8 mouse cellular contexts compared by ENCODE assay signal in the genomic region with DNA sequence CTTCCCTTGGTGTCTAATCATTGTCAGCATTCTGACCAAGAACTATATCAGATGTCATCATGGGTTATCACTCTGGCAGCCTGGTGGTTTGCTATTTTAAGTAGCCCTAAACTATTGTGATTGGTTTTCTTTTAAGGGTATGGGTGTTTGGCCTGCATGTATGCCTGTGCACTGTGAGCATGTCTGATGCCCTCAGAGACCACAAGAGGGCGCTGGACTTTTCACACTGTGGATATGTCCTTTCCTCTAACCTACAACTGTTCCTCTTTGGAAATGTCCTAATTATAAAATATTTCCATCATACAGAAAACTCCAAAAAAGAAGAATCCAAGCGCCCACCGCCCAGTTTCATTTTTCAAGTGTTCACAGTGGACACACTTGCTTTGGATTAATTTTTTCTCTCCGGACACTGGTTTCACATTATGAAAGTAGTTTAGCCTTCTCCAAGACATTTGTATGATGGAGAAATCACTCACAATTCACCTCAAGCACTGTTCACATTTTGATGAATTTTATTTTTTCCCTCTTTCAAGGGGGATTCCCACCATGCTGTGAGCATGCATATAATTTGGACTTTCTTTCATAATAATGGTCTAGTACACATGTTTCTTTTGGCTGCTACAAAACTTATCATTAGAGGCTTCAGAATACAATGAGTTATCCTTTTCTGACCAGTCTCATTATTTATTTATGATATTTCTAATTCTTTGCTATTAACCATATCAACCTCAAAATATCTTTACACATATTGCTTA. TPM values are rescaled to one million over a fixed set of nuclear protein-coding genes. Genes with fewer than 3 reads are reported as not detected.
A peak's percentile ranks its signal among the peaks of the same experiment; 100 is the strongest.
DNase-seq lines count a peak whose midpoint lies in the region; ATAC-seq and TF ChIP-seq lines count a peak whose summit lies in the region.
"Had no signal": no experiment of that assay in that cellular context is flagged by ENCODE, and none has a peak within 500 bp of the region (broad histone marks: within the 10 kb centered on the region; RNA-seq: fewer than 3 reads in every experiment).

No protein-coding gene starts in this region.

- no peaks in the 10 kb centered on the region for H3K36me3 ChIP-seq in liver, adult 2 months (ENCODE audit: control insufficient read depth, insufficient read depth, low read length)
- no peaks in the 10 kb centered on the region for H3K36me3 ChIP-seq in liver, embryonic 11.5 days (ENCODE audit: control insufficient read depth, insufficient read depth, low read length)
- no peaks in the 10 kb centered on the region for H3K36me3 ChIP-seq in G1E (replicated peaks)
- H3K36me3 ChIP-seq: liver, embryonic 15.5 days had no signal

- no peaks in the 10 kb centered on the region for H3K27me3 ChIP-seq in liver, adult 2 months (ENCODE audit: control insufficient read depth, insufficient read depth, low read length)
- H3K27me3 ChIP-seq in liver, embryonic 11.5 days (replicated peaks; ENCODE audit: control insufficient read depth, insufficient read depth, low read length) = no peaks in the 10 kb centered on the region
- H3K27me3 ChIP-seq in G1E (ENCODE audit: insufficient read depth, low read length) = no peaks in the 10 kb centered on the region
- H3K27me3 ChIP-seq: liver, embryonic 15.5 days had no signal

- no peak overlapping the region for H3K27ac ChIP-seq in liver, adult 2 months (replicated peaks; ENCODE audit: insufficient read depth, low read depth, low read length)
- H3K27ac ChIP-seq in liver, embryonic 11.5 days (ENCODE audit: low read depth, low read length) = no peak overlapping the region
- H3K27ac ChIP-seq: liver, embryonic 15.5 days had no signal

- peaks cover 8% of the 10 kb centered on the region for H3K4me1 ChIP-seq in liver, adult 2 months (ENCODE audit: control insufficient read depth, insufficient read depth, low read length)
- H3K4me1 ChIP-seq in liver, embryonic 11.5 days (replicated peaks; ENCODE audit: control insufficient read depth, insufficient read depth, low read length) = no peaks in the 10 kb centered on the region
- H3K4me1 ChIP-seq in G1E (ENCODE audit: insufficient read depth, low read depth, low read length) = no peaks in the 10 kb centered on the region
- H3K4me1 ChIP-seq: liver, embryonic 15.5 days had no signal

- no peak overlapping the region for H3K4me3 ChIP-seq in liver, adult 2 months (ENCODE audit: insufficient read depth, low read depth, low read length)
- H3K4me3 ChIP-seq in liver, embryonic 11.5 days (ENCODE audit: low read depth, low read length) = no peak overlapping the region
- H3K4me3 ChIP-seq in G1E (ENCODE audit: low read depth, low read length) = no peak overlapping the region
- H3K4me3 ChIP-seq: liver, embryonic 15.5 days had no signal

- peak; percentile 67; the same call in 1 of the 2 replicates for TF ChIP-seq CTCF in liver, adult 2 months (IDR thresholded peaks at IDR 0.05; ENCODE audit: low read depth, low read length)
- TF ChIP-seq CTCF in G1E (IDR thresholded peaks at IDR 0.05; ENCODE audit: low read depth, low read length) = 0 out of 2 replicates have a peak, but pooled peaks have one; percentile 14

- H3K79me2 ChIP-seq in liver, adult 2 months (ENCODE audit: control insufficient read depth, insufficient read depth, low read length) = no peaks in the 10 kb centered on the region

- H3K9me3 ChIP-seq in liver, embryonic 11.5 days (ENCODE audit: control insufficient read depth, low read length) = no peaks in the 10 kb centered on the region
- no peaks in the 10 kb centered on the region for H3K9me3 ChIP-seq in G1E (replicated peaks)
- H3K9me3 ChIP-seq: liver, embryonic 15.5 days had no signal

- TF ChIP-seq POLR2A in liver, adult 2 months (IDR thresholded peaks at IDR 0.05; ENCODE audit: extremely low read depth, insufficient read depth, low read length) = no peak

- no peak overlapping the region for H3K9ac ChIP-seq in liver, adult 2 months (ENCODE audit: low read depth, low read length)
- no peak overlapping the region for H3K9ac ChIP-seq in liver, embryonic 11.5 days (ENCODE audit: low read depth, low read length)
- H3K9ac ChIP-seq: liver, embryonic 15.5 days had no signal

- no peak for ATAC-seq in liver, embryonic 11.5 days (replicated peaks; ENCODE audit: low FRiP score)
- no peak for ATAC-seq in G1E (ENCODE audit: extremely low read depth, insufficient number of reproducible peaks, low FRiP score, poor library complexity, severe bottlenecking)

- peak; percentile 30 for DNase-seq in liver, adult 2 months (ENCODE audit: extremely low read depth, low read depth, low spot score)
- DNase-seq in liver, embryonic 11.5 days (ENCODE audit: low spot score) = no peak
- no peak for DNase-seq in G1E (ENCODE audit: low spot score)
- DNase-seq in adrenal gland, postnatal 36 days = peak; percentile 46 to 48
- peak; percentile 27 for DNase-seq in lung, postnatal 10 days
- no peak for DNase-seq in spleen, postnatal 4 days (ENCODE audit: low spot score in 2 of 2)
- DNase-seq in ovary, postnatal 14 days (ENCODE audit: low spot score) = no peak

- H3K4me2 ChIP-seq in liver, embryonic 11.5 days = no peak overlapping the region
- H3K4me2 ChIP-seq: liver, embryonic 15.5 days had no signal

- 77% methylated on average over 4 of the region's 4 CpGs for WGBS in liver, adult 2 months
- 65% methylated on average over 4 of the region's 4 CpGs for WGBS in liver, embryonic 11.5 days

RNA-seq across cellular contexts. Expression of gene Jazf1, which starts 35.5 kb away (rescaled TPM):
- 0.74 and 1.6 TPM in 2 replicates for total RNA-seq in liver, adult 2 months (2014; rRNA removed)
- polyA plus RNA-seq in liver, adult 2 months (2012; rRNA removed) = 0.29 and 0.48 TPM in 2 replicates
- 1.7 and 1.9 TPM in 2 replicates for polyA plus RNA-seq in liver, embryonic 11.5 days (2014; fragmentation: Nextera tagmentation; extraction: Ambion mirVana)
- total RNA-seq in G1E (2014; fragmentation: Nextera tagmentation) = not detected in 2 replicates
- not detected in 2 replicates for total RNA-seq in G1E (2017)
- polyA plus RNA-seq in G1E (2012) = not detected in 2 replicates
- 1 to 10 TPM; 4.0 to 5.7 TPM for total RNA-seq in adrenal gland, postnatal 36 days (2021)

Comparison
In these comparisons a context has a peak if more than half of its experiments do, and no peak if none do; other contexts are left out.
1. DNase-seq: peak in liver, adult 2 months (single experiment), adrenal gland, postnatal 36 days (2 of 2) and lung, postnatal 10 days (single experiment); none in liver, embryonic 11.5 days (single experiment), G1E (single experiment), spleen, postnatal 4 days (0 of 2) and ovary, postnatal 14 days (single experiment).